Mouse (Mus musculus): ENCODE results near the gene Olfr1259. TPM values are rescaled to one million over a fixed set of nuclear protein-coding genes. Genes with fewer than 3 reads are reported as not detected.

Olfr1259 gene
- polyA plus RNA-seq (2021; fragmentation: Nextera tagmentation) = not detected in 2 replicates
- long read RNA-seq, experiment 1 = 0 reads
- long read RNA-seq, experiment 2 = 0 reads

GRCm38 (mm10) chr2:89948564-89948963 is at the start of gene Olfr1259:
Gene Olfr1259, minus strand, starts transcription at chr2:89948664.

DNA sequence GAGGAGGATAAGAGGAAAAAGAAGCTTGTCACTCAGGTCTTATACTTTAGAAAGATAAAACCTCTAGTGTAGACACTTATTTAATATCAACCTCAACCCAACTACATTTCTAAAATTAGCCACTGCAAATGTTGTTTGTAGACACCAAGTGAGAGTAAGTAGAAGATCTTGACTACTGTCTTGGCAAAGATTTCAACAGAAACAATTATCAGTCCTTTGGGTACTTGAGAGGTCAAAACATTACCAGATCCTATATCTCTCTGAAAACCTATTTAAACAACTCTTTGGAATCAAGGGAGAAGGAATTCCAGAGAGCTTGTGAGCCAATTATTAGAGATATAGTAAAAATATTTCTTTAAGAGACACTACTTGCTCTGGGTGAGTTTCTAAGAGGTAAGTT is 42.5 kb upstream of the Olfr1259 start, which contains the start of gene Olfr1261:
Gene Olfr1261 (plus strand): TSS at position 301 of the 400 bp plus-strand sequence.

GRCm38 (mm10) chr2:89974184-89974583 is 25.7 kb upstream of the Olfr1259 start, which contains the start of gene Olfr1260:
Gene Olfr1260, plus strand, starts transcription at chr2:89974340.

GRCm38 (mm10) chr2:89927009-89927408 is 21.5 kb downstream of the Olfr1259 start, which contains the start of gene Olfr1258:
Gene Olfr1258, plus strand, starts transcription at chr2:89927309.

Other genes with a start within 250 kb of the Olfr1259 start
- not detected in 2 replicates for gene Olfr1252, start 223.7 kb downstream of the Olfr1259 start, polyA plus RNA-seq (2021; fragmentation: Nextera tagmentation)
- gene Olfr1253, start 191.6 kb downstream of the Olfr1259 start, polyA plus RNA-seq (2021; fragmentation: Nextera tagmentation) = not detected in 2 replicates
- not detected in 2 replicates for gene Olfr1254, start 155.0 kb downstream of the Olfr1259 start, polyA plus RNA-seq (2021; fragmentation: Nextera tagmentation)
- gene Olfr1255, start 136.6 kb downstream of the Olfr1259 start, polyA plus RNA-seq (2021; fragmentation: Nextera tagmentation) = not detected in 2 replicates
- gene Olfr1256, start 107.1 kb downstream of the Olfr1259 start, polyA plus RNA-seq (2021; fragmentation: Nextera tagmentation) = not detected in 2 replicates
- gene Olfr48, start 100.5 kb downstream of the Olfr1259 start, polyA plus RNA-seq (2021; fragmentation: Nextera tagmentation) = not detected in 2 replicates
- not detected in 2 replicates for gene Olfr1257, start 70.2 kb downstream of the Olfr1259 start, polyA plus RNA-seq (2021; fragmentation: Nextera tagmentation)
- gene Olfr1258, start 21.4 kb downstream of the Olfr1259 start, polyA plus RNA-seq (2021; fragmentation: Nextera tagmentation) = not detected in 2 replicates
- gene Olfr1260, start 25.7 kb upstream of the Olfr1259 start, polyA plus RNA-seq (2021; fragmentation: Nextera tagmentation) = not detected in 2 replicates
- gene Olfr1261, start 42.6 kb upstream of the Olfr1259 start, polyA plus RNA-seq (2021; fragmentation: Nextera tagmentation) = not detected in 2 replicates
- gene Olfr1262, start 51.5 kb upstream of the Olfr1259 start, polyA plus RNA-seq (2021; fragmentation: Nextera tagmentation) = not detected in 2 replicates
- not detected in 2 replicates for gene Olfr1263, start 63.5 kb upstream of the Olfr1259 start, polyA plus RNA-seq (2021; fragmentation: Nextera tagmentation)
- not detected in 2 replicates for gene Olfr1264, start 76.9 kb upstream of the Olfr1259 start, polyA plus RNA-seq (2021; fragmentation: Nextera tagmentation)
- not detected in 2 replicates for gene Olfr1265, start 86.7 kb upstream of the Olfr1259 start, polyA plus RNA-seq (2021; fragmentation: Nextera tagmentation)
- not detected in 2 replicates for gene Olfr140, start 114.9 kb upstream of the Olfr1259 start, polyA plus RNA-seq (2021; fragmentation: Nextera tagmentation)
- gene Olfr1269, start 172.7 kb upstream of the Olfr1259 start, polyA plus RNA-seq (2021; fragmentation: Nextera tagmentation) = not detected in 2 replicates
- not detected in 2 replicates for gene Olfr32, start 193.6 kb upstream of the Olfr1259 start, polyA plus RNA-seq (2021; fragmentation: Nextera tagmentation)
- gene Olfr1270, start 204.4 kb upstream of the Olfr1259 start, polyA plus RNA-seq (2021; fragmentation: Nextera tagmentation) = not detected in 2 replicates

Measured in layer of hippocampus, adult 6 months (tissue).